11 mouse cellular contexts compared by ENCODE assay signal in genomic region chr4:124959062-124959461, GRCm38 (mm10). TPM values are rescaled to one million over a fixed set of nuclear protein-coding genes. Genes with fewer than 3 reads are reported as not detected.
A peak's percentile ranks its signal among the peaks of the same experiment; 100 is the strongest.
DNase-seq lines count a peak whose midpoint lies in the region; ATAC-seq and TF ChIP-seq lines count a peak whose summit lies in the region.
"Had no signal": no experiment of that assay in that cellular context is flagged by ENCODE, and none has a peak within 500 bp of the region (broad histone marks: within the 10 kb centered on the region; RNA-seq: fewer than 3 reads in every experiment).

No protein-coding gene starts in this region.

- peak; percentile 34 to 46 for DNase-seq in heart, adult 2 months
- DNase-seq in adrenal gland, adult 2 months: peak; percentile 82
- peak; percentile 48 for DNase-seq in kidney, adult 11 months
- DNase-seq in B cell, adult 2 months: no peak
- no peak for DNase-seq in retina, postnatal 1 day

- no peak overlapping the region for H3K27ac ChIP-seq in heart, adult 2 months
- no peak overlapping the region for H3K27ac ChIP-seq in heart, embryonic 12.5 days (ENCODE audit: poor library complexity, severe bottlenecking)
- no peak overlapping the region for H3K27ac ChIP-seq in lung, embryonic 16.5 days (ENCODE audit: low read length)
- H3K27ac ChIP-seq: limb, embryonic 15.5 days; midbrain, embryonic 12.5 days had no signal

- 53% methylated on average over 11 of the region's 11 CpGs for WGBS in heart, adult 2 months
- 58% methylated on average over 11 of the region's 11 CpGs for WGBS in heart, embryonic 12.5 days
- WGBS in lung, embryonic 16.5 days: 37% methylated on average over 11 of the region's 11 CpGs

- TF ChIP-seq POLR2A in heart, adult 2 months (IDR thresholded peaks at IDR 0.05; ENCODE audit: insufficient read depth, low read depth, low read length): no peak

- intact Hi-C loops in heart, adult 2 months (cut with DNase I): no loop called here

- no peak for TF ChIP-seq EP300 in heart, adult 2 months (IDR thresholded peaks at IDR 0.05; ENCODE audit: insufficient read depth, low read depth, low read length)

- no peaks in the 10 kb centered on the region for H3K79me2 ChIP-seq in heart, adult 2 months (replicated peaks; ENCODE audit: control insufficient read depth, insufficient read depth, low read length)

- no peaks in the 10 kb centered on the region for H3K4me1 ChIP-seq in heart, adult 2 months (ENCODE audit: control insufficient read depth, insufficient read depth, low read length)
- no peaks in the 10 kb centered on the region for H3K4me1 ChIP-seq in heart, embryonic 12.5 days (replicated peaks)
- peaks cover 3% of the 10 kb centered on the region; the same call in 1 of the 2 replicates for H3K4me1 ChIP-seq in lung, embryonic 16.5 days (replicated peaks; ENCODE audit: control insufficient read depth, insufficient read depth, low read length)
- H3K4me1 ChIP-seq: limb, embryonic 15.5 days; midbrain, embryonic 12.5 days had no signal

- no peak overlapping the region for H3K4me2 ChIP-seq in heart, embryonic 12.5 days
- no peak overlapping the region for H3K4me2 ChIP-seq in lung, embryonic 16.5 days (ENCODE audit: low read depth, low read length)
- H3K4me2 ChIP-seq: limb, embryonic 15.5 days; midbrain, embryonic 12.5 days had no signal

- H3K9ac ChIP-seq in heart, adult 2 months (ENCODE audit: low read depth, low read length): no peak overlapping the region
- no peak overlapping the region for H3K9ac ChIP-seq in heart, embryonic 12.5 days
- H3K9ac ChIP-seq in lung, embryonic 16.5 days (ENCODE audit: low read length): no peak overlapping the region
- H3K9ac ChIP-seq: limb, embryonic 15.5 days; midbrain, embryonic 12.5 days had no signal

- no peaks in the 10 kb centered on the region for H3K36me3 ChIP-seq in heart, adult 2 months (ENCODE audit: control insufficient read depth, insufficient read depth, low read length)
- no peaks in the 10 kb centered on the region for H3K36me3 ChIP-seq in heart, embryonic 12.5 days
- no peaks in the 10 kb centered on the region for H3K36me3 ChIP-seq in lung, embryonic 16.5 days (ENCODE audit: control insufficient read depth, insufficient read depth, low read length)
- H3K36me3 ChIP-seq: limb, embryonic 15.5 days; midbrain, embryonic 12.5 days had no signal

- no peak overlapping the region for H3K4me3 ChIP-seq in heart, adult 2 months
- H3K4me3 ChIP-seq in heart, embryonic 12.5 days: no peak overlapping the region
- H3K4me3 ChIP-seq in lung, embryonic 16.5 days (ENCODE audit: low read length): no peak overlapping the region
- H3K4me3 ChIP-seq: erythroblast, embryonic 14.5 days; limb, embryonic 15.5 days; midbrain, embryonic 12.5 days had no signal

- TF ChIP-seq CTCF in heart, adult 2 months (IDR thresholded peaks at IDR 0.05): no peak

- no peaks in the 10 kb centered on the region for H3K27me3 ChIP-seq in heart, adult 2 months (ENCODE audit: control insufficient read depth, insufficient read depth, low read length)
- H3K27me3 ChIP-seq in heart, embryonic 12.5 days (replicated peaks): no peaks in the 10 kb centered on the region
- no peaks in the 10 kb centered on the region for H3K27me3 ChIP-seq in lung, embryonic 16.5 days (ENCODE audit: control insufficient read depth, insufficient read depth, low read depth, low read length)
- H3K27me3 ChIP-seq: midbrain, embryonic 12.5 days had no signal

- ATAC-seq in heart, embryonic 12.5 days (ENCODE audit: insufficient number of reproducible peaks, low FRiP score): no peak
- ATAC-seq in lung, embryonic 16.5 days (ENCODE audit: low read depth): peak; percentile 86
- no peak for ATAC-seq in erythroid progenitor cell, adult 5-6 weeks (replicated peaks; ENCODE audit: low FRiP score, poor library complexity, severe bottlenecking)

- no peaks in the 10 kb centered on the region for H3K9me3 ChIP-seq in heart, embryonic 12.5 days (replicated peaks)
- H3K9me3 ChIP-seq in lung, embryonic 16.5 days (ENCODE audit: control insufficient read depth, low read length): no peaks in the 10 kb centered on the region
- H3K9me3 ChIP-seq: limb, embryonic 15.5 days; midbrain, embryonic 12.5 days had no signal

RNA-seq across cellular contexts. Expression of gene Cdca8, which starts 20.0 kb away (rescaled TPM):
- total RNA-seq in heart, adult 2 months (2021): under 1 TPM; 0.52 to 0.59 TPM
- polyA plus RNA-seq in heart, adult 2 months (2012; rRNA removed): 0.35 and 0.57 TPM in 2 replicates
- polyA plus RNA-seq in heart, embryonic 12.5 days (2016; fragmentation: Nextera tagmentation; extraction: Ambion mirVana): 134 and 138 TPM in 2 replicates
- 1 to 10 TPM; 2.0 to 4.8 TPM for total RNA-seq in adrenal gland, adult 2 months (2021)
- polyA plus RNA-seq in adrenal gland, adult 2 months (2012; rRNA removed): 3.7 and 4.1 TPM in 2 replicates
- 150 and 151 TPM in 2 replicates for polyA plus RNA-seq in lung, embryonic 16.5 days (2015; fragmentation: Nextera tagmentation; extraction: Ambion mirVana)
- 272 and 278 TPM in 2 replicates for total RNA-seq in erythroid progenitor cell, adult 5-6 weeks (2015; ENCODE audit: low replicate concordance)
- 294 and 381 TPM in 2 replicates for total RNA-seq in erythroid progenitor cell, adult 5-6 weeks (2017; ENCODE audit: low replicate concordance)

RNA-seq across cellular contexts. Expression of gene 9930104L06Rik, which starts 22.2 kb away (rescaled TPM):
- 1 to 10 TPM; 6.1 to 8.4 TPM for total RNA-seq in heart, adult 2 months (2021)
- 5.9 and 7.5 TPM in 2 replicates for polyA plus RNA-seq in heart, adult 2 months (2012; rRNA removed)
- 9.9 and 10.4 TPM in 2 replicates for polyA plus RNA-seq in heart, embryonic 12.5 days (2016; fragmentation: Nextera tagmentation; extraction: Ambion mirVana)
- total RNA-seq in adrenal gland, adult 2 months (2021): 10 to 100 TPM; 10.3 to 15.3 TPM
- 13.2 and 21.1 TPM in 2 replicates for polyA plus RNA-seq in adrenal gland, adult 2 months (2012; rRNA removed)
- polyA plus RNA-seq in lung, embryonic 16.5 days (2015; fragmentation: Nextera tagmentation; extraction: Ambion mirVana): 11.1 and 13.1 TPM in 2 replicates
- total RNA-seq in erythroid progenitor cell, adult 5-6 weeks (2015; ENCODE audit: low replicate concordance): 1.7 and 4.0 TPM in 2 replicates
- 12.2 and 15.8 TPM in 2 replicates for total RNA-seq in erythroid progenitor cell, adult 5-6 weeks (2017; ENCODE audit: low replicate concordance)

RNA-seq across cellular contexts. Expression of gene Rspo1, which starts 27.2 kb away (rescaled TPM):
- 1 to 10 TPM; 2.7 to 4.4 TPM for total RNA-seq in heart, adult 2 months (2021)
- 3.9 and 4.0 TPM in 2 replicates for polyA plus RNA-seq in heart, adult 2 months (2012; rRNA removed)
- 7.0 and 7.4 TPM in 2 replicates for polyA plus RNA-seq in heart, embryonic 12.5 days (2016; fragmentation: Nextera tagmentation; extraction: Ambion mirVana)
- 1 to 10 TPM; 5.1 to 7.5 TPM for total RNA-seq in adrenal gland, adult 2 months (2021)
- polyA plus RNA-seq in adrenal gland, adult 2 months (2012; rRNA removed): 6.8 and 7.1 TPM in 2 replicates
- polyA plus RNA-seq in lung, embryonic 16.5 days (2015; fragmentation: Nextera tagmentation; extraction: Ambion mirVana): 7.4 and 8.0 TPM in 2 replicates
- 0.72 TPM in 1 of 2 replicates, not detected in the other for total RNA-seq in erythroid progenitor cell, adult 5-6 weeks (2015; ENCODE audit: low replicate concordance)
- not detected in 2 replicates for total RNA-seq in erythroid progenitor cell, adult 5-6 weeks (2017; ENCODE audit: low replicate concordance)

RNA-seq across cellular contexts. Expression of gene Gnl2, which starts 57.3 kb away (rescaled TPM):
- total RNA-seq in heart, adult 2 months (2021): 10 to 100 TPM; 27.7 to 28.7 TPM
- 12.2 and 18.6 TPM in 2 replicates for polyA plus RNA-seq in heart, adult 2 months (2012; rRNA removed)
- 66.0 and 67.3 TPM in 2 replicates for polyA plus RNA-seq in heart, embryonic 12.5 days (2016; fragmentation: Nextera tagmentation; extraction: Ambion mirVana)
- total RNA-seq in adrenal gland, adult 2 months (2021): 10 to 100 TPM; 41.5 to 59.6 TPM
- polyA plus RNA-seq in adrenal gland, adult 2 months (2012; rRNA removed): 6.6 and 7.2 TPM in 2 replicates
- polyA plus RNA-seq in lung, embryonic 16.5 days (2015; fragmentation: Nextera tagmentation; extraction: Ambion mirVana): 70.6 and 70.8 TPM in 2 replicates
- total RNA-seq in erythroid progenitor cell, adult 5-6 weeks (2015; ENCODE audit: low replicate concordance): 12.3 and 25.6 TPM in 2 replicates
- 34.7 and 36.3 TPM in 2 replicates for total RNA-seq in erythroid progenitor cell, adult 5-6 weeks (2017; ENCODE audit: low replicate concordance)

Comparison
In these comparisons a context has a peak if more than half of its experiments do, and no peak if none do; other contexts are left out.
1. RNA of gene Cdca8, which starts 20.0 kb away (polyA plus RNA-seq): 150 to 151 TPM in lung, embryonic 16.5 days and 134 to 138 TPM in heart, embryonic 12.5 days; 3.7 to 4.1 TPM in adrenal gland, adult 2 months and 0.35 to 0.57 TPM in heart, adult 2 months; every median in the first group is over 10 times any median in the second.
2. DNase-seq: peak in heart, adult 2 months (2 of 2), adrenal gland, adult 2 months (single experiment) and kidney, adult 11 months (single experiment); none in B cell, adult 2 months (0 of 2) and retina, postnatal 1 day (single experiment).